Mouse (Mus musculus) monocyte, adult 2 months (primary cell): ENCODE data around the gene Gm21761.
"Not testable (repeated sequence)": the region's sequence is repeated elsewhere in the genome, so short reads cannot be mapped to it uniquely, and the experiment has no call there.

Experiments used
- DNase-seq, 2 experiments: peaks; one replicate each; pipeline ENCODE4 v3.0.0; 2022; ENCODE audit warnings: low spot score in 2 of 2, low read depth in 1 of 2

Gm21761 gene

DNA sequence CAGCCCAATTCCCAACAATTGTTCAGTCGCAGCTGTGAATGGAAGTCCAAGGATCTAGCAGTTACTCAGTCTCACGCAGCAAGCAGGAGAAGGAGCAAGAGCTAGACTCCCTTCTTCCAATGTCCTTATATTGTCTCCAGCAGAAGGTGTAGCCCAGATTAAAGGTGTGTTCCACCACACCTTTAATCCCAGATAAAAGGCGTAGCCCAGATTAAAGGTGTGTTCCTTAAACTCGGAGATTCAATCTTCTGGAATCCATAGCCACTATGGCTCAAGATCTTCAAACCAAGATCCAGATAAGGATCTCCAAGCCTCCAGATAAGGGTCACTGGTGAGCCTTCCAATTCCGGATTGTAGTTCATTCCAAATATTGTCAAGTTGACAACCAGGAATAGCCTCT lies at the start of gene Gm21761:
Gene Gm21761, minus strand, starts transcription at position 101 of the 400 bp plus-strand sequence.
- DNase-seq, result not testable (repeated sequence)

DNA sequence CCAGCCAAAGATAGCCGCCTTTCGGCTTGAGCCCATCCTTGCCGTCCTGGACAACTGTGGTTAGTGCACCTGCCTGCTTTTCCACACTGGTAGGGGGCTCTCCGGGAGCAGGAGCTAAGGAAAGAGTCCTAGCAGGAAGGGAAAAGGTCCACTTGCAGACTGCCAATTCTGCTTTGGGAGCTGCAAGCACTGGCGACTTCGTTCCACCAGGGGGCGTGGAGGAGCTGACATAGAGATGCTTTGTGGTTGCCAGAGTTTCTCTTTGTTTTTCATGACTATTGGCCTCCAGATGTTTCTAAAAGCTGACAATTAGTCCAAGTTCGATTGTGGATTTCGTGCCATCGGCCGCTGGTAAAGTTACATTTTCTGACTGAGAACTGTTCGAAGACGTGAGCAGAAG lies 40.1 kb upstream of the Gm21761 start:
- DNase-seq, result not testable (repeated sequence)

DNA sequence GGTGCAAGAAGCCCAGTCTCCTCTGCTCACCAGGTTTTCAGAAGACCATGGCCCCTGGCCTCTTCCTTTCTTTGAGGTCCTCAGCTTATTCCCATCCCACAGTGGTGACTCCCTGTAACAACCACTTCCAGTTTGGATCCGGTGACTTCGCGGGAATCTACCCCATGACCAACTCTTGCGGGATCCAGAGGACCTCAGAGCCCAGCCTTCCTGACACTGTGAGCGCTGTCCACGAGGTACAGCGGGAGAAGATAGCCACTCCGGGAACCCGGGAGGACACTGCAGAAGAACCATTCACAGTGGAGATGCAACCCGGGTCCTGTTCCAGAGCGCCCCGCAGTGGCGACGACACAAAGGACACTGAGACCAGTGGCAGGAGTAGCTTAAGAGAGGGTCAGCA lies 39.1 kb upstream of the Gm21761 start:
- not testable (repeated sequence) for DNase-seq

DNA sequence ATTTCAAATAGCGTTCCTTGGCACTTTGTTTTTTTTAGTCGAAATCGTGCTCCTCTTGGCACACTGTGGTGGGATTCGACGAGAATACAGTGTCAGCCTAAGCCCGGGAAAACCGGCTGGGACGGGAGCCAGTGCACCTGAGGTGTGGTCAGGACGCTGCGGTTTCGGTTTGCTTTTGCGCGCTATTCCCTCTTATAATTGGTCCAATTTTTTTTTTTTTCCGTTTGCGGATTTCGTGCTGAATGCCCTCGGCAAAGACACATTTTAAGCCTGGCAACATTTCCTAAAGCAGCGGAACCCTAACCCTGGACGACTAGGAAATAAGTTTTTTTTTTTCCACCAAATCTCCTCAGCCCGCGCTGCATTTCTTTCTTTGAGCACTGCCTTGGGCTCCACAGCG lies 36.9 kb upstream of the Gm21761 start:
- DNase-seq, result not testable (repeated sequence)

DNA sequence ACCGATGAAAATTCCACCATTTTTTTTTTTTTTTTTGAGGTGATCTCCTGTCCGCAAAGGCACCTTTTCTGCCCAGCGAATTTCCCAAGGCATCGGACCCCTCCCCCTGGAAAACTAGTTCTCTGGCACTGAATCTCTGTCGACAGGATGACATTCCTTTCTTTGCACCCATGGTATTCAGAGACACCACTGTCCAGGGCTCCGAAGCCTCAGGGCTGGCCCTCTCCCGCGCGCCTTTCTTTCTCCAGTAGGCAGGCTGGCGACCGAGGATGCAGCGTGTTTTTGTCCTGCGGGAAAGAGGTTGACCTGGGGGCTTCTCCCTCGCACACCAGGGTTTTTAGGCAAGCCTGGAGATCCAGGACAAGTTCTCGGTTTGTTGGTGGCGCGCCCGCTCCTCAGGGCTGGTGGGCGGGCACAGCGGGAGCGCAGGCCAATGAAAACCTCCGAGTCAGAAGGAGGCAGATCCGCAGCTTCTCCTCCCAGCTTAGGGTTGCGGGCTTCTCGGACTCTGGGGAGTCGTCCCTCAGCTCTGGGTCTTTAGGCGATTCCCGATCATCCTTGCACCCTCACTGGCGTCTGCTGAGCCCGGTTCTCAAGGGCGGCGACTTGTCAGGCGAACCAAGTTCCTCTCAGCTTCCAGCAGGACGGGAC lies 36.4 kb upstream of the Gm21761 start:
- DNase-seq, result not testable (repeated sequence)

DNA sequence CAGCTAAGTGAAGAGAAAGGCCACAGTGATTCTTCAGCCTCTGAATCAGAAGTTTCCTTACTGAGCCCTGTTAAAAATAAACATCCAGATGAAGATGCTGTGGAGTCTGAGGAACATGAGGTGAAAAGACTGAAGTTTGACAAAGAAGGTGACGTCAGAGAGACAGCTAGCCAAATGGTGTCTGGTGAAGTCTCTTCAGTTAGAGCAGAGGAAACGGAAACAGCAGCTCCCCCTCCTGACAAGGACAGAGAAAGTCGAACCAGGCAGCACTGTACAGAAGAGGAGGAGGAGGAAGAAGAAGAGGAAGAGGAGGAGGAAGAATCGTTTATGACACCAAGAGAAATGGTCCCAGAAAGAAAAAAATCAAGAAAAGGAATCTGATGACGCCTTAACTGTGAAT lies 33.8 kb upstream of the Gm21761 start:
- not testable (repeated sequence) for DNase-seq

DNA sequence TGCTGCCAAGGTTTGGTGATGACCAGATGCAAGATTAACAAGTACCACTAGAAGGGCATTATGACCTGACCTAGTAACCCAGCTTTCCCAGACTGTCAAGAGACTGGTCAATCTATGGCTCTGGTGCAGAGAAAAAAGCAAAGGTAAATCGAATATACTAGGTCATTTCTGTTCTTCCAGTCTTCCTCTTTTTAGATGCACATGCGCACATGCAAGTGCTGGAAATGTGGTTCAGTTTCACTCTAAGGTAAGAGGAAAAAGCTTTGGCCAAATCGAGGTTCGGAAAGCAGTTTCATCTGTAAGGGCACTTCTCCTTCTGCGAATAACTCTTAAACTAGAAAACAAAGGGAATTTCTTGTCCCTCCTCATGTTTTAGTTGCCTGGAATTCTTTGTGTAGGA lies 26.5 kb upstream of the Gm21761 start:
- DNase-seq, result not testable (repeated sequence)

DNA sequence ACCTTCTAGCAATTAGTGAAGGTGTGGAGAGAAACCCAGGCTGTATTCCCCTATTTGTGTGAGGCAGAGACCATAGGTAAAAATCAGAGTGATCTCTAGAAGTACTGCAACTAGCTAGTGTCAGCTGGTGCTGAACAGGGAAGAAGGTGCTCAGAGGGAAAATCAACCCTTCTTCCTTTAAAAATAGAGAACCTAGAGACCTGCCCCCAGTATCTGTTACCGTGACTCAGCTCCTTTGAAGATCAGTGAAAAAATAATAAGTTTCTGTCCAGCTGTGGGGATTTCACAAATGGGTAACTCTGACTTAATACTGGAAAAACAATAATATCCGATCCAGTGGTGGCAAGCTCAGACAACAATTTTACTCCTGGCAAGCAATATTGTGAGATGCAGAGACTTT lies 26.0 kb upstream of the Gm21761 start:
- DNase-seq, result not testable (repeated sequence)

DNA sequence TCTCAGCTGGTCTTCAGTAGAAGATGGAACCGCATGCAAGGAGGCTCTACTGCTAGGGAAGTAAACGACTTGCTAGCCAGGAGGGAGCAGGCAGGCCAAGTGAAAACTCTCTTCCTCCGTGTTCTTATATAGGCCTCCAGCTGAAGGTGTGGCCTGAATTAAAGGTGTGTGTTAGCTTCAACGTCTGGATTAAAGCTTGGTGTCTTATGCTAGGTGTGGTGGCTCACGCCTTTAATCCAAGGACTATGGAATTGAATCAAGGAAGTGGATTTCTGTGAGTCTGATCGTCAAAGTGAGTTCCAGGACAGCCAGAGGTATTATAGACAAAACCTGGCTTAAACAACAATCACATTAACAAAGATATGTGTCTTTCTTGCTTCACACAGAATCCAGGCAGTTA lies 21.6 kb upstream of the Gm21761 start, which contains the start of gene B020031M17Rik:
Gene B020031M17Rik, minus strand, starts transcription at position 101 of the 400 bp plus-strand sequence.
- DNase-seq, result not testable (repeated sequence)

DNA sequence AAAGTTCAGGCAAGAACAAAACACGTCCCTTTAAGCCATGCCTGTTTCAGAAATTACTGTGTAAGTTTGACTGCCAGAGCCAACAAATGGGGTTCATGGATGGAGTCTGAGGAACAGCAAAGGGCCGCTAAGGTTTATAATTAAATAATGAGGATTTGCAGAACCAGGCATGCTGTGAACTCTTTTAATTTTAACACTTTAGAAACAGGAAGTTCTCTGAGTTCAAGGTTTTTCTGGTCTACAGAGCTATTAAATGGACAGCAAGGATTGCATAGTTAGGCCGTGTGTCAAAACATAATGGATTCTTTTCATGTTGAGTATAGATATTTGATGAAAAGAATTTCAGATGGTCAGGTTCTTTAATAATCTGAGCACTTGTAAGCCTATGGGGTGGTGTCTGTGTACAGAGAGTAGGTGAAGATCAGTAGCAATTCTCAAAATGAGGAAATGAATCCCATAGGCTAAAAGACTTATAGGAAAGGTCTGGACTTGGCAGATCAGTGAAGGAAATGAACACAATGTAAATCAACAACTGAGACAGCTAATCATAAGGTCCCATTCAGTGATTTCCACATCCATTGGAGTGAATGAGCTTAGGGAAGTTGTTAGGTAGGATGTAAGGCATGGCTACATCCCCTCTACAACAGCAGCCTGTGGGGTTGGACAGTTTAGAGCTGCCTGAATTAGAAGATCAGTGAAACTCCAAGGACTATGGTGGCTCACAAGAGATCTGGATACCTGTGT lies 4.3 kb downstream of the Gm21761 start:
- not testable (repeated sequence) for DNase-seq

DNA sequence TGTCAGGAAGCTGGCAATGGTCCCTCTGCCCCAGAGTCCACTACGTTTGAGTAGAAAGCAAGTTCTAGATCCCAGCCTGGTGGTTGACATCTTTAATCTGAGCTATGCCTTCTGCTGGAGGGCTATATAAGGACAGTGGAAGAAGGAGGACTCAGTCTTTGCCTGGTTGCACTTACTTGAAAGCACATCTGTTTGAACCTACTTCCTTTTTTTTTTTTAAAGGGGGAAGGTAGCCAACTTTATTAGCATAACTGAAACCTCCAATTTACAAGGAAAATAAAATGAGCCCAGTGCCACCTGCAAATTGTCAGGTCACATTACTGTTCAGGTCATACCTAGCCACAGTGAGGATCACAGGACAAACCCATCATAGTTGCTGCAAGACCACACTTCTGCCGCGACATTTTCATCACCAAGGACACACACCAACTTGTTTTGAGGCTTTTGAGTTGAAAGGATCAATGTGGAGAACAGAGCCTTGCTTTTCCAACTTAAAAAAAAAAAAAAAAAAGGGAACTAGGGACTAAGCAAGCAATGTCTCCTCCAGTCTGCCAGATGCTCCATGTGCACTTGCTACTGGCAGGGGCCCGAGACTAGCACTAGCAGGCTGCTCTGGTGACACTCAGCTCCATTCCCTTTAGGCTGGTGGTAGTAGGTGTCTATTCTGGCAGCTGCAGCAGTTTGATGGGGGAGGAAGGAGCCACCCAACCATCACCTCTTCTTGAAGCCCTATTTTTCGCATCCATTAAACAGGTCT lies 11.9 kb downstream of the Gm21761 start:
- DNase-seq, result not testable (repeated sequence)

DNA sequence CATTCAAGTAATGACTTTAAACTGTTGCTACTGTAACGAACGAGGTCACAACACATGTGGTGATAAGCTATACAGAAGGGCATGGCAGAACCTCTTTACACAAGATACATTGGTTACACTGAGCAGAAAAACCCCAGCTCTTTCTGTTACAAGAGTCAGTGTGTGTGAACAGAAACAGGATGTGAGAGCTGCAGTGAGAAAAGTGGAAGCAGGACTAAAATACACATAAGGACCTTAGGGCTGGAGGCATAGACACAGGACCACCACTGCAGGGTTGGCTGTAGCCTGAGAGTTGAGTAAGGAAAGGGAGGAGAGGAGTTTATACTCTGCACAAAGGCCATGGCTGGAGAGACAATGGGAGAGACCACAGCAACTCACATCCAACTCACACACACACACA lies 12.6 kb downstream of the Gm21761 start:
- not testable (repeated sequence) for DNase-seq

DNA sequence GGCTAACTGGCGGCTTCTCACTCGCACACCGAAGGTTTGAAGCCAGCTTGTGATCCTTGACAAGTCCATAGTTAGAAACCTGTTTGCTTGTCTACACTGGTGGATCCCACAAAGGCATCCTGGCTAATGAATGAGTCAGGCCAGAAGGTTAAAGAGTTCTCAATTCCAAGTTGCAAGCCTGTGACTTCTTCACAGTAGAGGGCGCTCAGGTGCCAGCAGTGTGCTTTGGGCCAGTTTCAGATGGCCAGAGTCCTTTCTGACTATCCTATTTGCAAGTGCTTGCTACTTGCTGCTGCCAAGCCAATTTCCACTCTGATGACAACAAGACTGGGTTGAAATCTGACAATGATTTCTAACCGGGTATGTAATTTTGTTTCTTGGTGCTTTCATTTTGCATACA lies 30.5 kb downstream of the Gm21761 start:
- not testable (repeated sequence) for DNase-seq

DNA sequence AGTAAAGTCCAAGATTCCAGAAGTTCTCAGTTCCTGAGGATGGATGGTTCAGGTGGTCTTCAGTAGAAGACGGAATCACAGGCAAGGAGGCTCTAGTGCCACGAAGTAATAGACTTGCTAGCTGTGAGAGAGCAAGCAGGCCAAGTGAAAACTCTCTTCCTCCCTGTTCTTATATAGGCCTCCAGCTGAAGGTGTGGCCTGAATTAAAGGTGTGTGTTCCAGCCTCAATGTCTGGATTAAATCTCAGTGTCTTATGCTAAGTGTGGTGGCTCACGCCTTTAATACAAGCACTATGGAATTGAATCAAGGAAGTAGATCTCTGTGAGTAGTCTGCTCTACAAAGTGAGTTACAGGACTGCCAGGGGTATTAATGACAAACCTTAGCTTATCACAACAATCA lies 34.4 kb downstream of the Gm21761 start, which contains the start of gene Tcstv1:
Gene Tcstv1, minus strand, starts transcription at position 101 of the 400 bp plus-strand sequence.
- DNase-seq, result not testable (repeated sequence)

DNA sequence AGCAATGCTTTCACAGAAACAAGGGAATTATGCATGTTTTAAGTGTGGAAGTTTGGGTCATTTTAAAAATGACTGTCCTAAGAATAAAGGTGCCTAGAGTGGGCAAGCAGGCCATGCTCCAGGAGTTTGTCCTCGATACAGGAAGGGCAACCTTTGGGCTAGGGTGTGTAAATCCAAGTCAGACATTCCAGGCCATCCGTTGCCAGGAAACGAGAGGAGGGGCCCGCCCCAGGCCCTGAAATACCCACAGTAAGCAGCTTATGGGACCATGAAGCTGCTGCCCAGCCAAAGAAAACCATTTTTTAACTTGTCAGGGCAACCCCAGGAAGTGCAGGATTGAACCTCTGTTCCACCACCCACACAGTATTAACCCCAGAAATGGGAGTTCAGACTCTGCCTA lies 42.2 kb downstream of the Gm21761 start:
- DNase-seq, result not testable (repeated sequence)

DNA sequence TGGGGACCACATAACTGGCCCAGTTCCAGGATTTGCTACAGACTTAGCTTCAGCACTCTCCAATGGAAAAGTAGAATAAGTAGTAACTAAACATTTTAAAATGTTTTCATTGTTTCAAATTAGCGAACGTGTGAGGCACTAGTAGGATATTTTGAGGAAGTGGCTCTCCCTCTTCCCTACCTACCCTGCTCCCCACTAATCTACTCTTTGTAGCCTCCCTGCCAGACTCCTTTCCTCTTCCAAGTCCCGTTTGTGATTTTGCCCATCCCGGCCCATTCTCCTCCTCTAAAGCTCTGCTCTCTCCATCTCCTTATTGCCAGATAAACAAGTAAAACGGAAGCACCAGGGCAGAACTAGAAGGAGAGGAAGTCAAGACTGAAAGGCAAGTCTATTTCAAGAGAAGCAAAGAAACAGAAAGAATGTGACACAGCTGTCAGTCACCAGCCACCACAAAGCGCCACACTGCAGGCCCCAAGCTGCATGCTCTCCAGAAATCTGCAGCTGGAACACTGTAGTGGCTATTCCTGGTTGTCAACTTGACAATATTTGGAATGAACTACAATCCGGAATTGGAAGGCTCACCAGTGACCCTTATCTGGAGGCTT lies 64.6 kb downstream of the Gm21761 start:
- not testable (repeated sequence) for DNase-seq

DNA sequence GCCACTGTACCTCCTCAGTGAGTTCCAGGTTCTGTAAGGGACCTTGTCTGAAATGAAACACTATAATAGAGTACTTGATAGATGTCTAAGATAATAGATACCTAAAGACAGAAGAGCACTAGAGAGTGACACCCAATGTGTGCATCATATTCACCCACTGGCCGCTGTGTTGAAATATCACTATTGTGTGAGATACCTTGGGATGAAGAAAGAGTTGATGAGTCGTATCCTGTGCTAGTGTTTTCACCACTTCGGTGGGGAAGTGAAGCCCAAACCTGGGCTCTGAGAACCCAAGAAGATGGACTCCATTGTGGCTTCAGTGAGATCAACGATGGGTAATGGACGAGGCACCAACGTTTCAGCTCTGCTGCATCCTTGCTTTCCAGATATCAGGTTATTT lies 66.7 kb downstream of the Gm21761 start:
- not testable (repeated sequence) for DNase-seq
